Mouse (Mus musculus) forebrain, postnatal 0 days (tissue): ENCODE measurements at regions not wholly inside any gene's neighbourhood (a gene's known extent, or its start where the extent isn't known, plus 50 kb on each side); places are given as distances from the start of the nearest gene placed in this dataset.
A peak's percentile ranks its signal among the peaks of the same experiment; 100 is the strongest.

ENCODE experiments used
- ATAC-seq: fragments of 200-750 bp; cut with Nextera tagmentation; 2 replicates; pipeline ENCODE4 v1.8.0; 2017; ENCODE audit warnings: mild to moderate bottlenecking, moderate library complexity
- DNase-seq: peaks from one replicate; pipeline ENCODE4 v3.0.0-alpha.2; 2015
- H3K27ac ChIP-seq: fragments of 300-500 bp; sonication (generic); 2 replicates; pipeline ENCODE4 v1.5.1; 2014; ENCODE audit warnings: low read depth, mild to moderate bottlenecking, antibody characterized with exemption, low read length, moderate library complexity, mixed read lengths
- H3K27me3 ChIP-seq: fragments of 300-500 bp; sonication (generic); 2 replicates; pipeline ENCODE4 v1.6.1; 2014; ENCODE audit warnings: mild to moderate bottlenecking, low read length, mixed read lengths; ENCODE audit not compliant: insufficient read depth
- H3K36me3 ChIP-seq: fragments of 300-500 bp; sonication (generic); 2 replicates; pipeline ENCODE4 v1.6.1; 2014; ENCODE audit warnings: mild to moderate bottlenecking, moderate library complexity; ENCODE audit not compliant: insufficient read depth
- H3K4me1 ChIP-seq: fragments of 300-500 bp; sonication (generic); 2 replicates; pipeline ENCODE4 v1.6.1; 2014; ENCODE audit warnings: antibody characterized with exemption; ENCODE audit not compliant: insufficient read depth
- H3K4me2 ChIP-seq: fragments of 300-500 bp; sonication (generic); 2 replicates; pipeline ENCODE4 v1.6.1; 2014; ENCODE audit warnings: low read depth, mild to moderate bottlenecking, moderate library complexity
- H3K4me3 ChIP-seq: fragments of 300-500 bp; sonication (generic); 2 replicates; pipeline ENCODE4 v1.5.1; 2014; ENCODE audit warnings: low read depth, low read length, mixed read lengths
- H3K9ac ChIP-seq: fragments of 300-500 bp; sonication (generic); 2 replicates; pipeline ENCODE4 v1.6.1; 2014; ENCODE audit warnings: mild to moderate bottlenecking
- H3K9me3 ChIP-seq: fragments of 300-500 bp; sonication (generic); 2 replicates; pipeline ENCODE4 v1.6.1; 2016; ENCODE audit warnings: low read length
- CTCF ChIP-seq: sonication (generic); IDR thresholded peaks from 2 replicates; pipeline ENCODE4 v1.5.1; 2016; ENCODE audit warnings: antibody characterized with exemption, control low read depth, low read depth
- WGBS: fragments of 180-500 bp; shearing (Covaris S2); extraction: QIAGEN DNeasy Blood & Tissue Kit; methylation state at CpG from one replicate; pipeline ENCODE4 v1.1.7; 2014; 5-methylcytosine and 5-hydroxymethylcytosine counted together

GRCm38 (mm10) chr12:43920396-43920795 lies 289.7 kb downstream of the Dnajb9 start:
- no peak overlapping the region for H3K4me3 ChIP-seq
- no peak for TF ChIP-seq CTCF
- DNase-seq, result no peak
- H3K27me3 ChIP-seq, result no peaks in the 10 kb centered on the region
- H3K27ac ChIP-seq, result no peak overlapping the region
- no peak for ATAC-seq
- H3K4me1 ChIP-seq, result no peaks in the 10 kb centered on the region
- 42% methylated on average over 4 of the region's 4 CpGs for WGBS
- H3K9ac ChIP-seq, result no peak overlapping the region
- H3K9me3 ChIP-seq, result no peaks in the 10 kb centered on the region
- H3K4me2 ChIP-seq, result no peak overlapping the region
- no peaks in the 10 kb centered on the region for H3K36me3 ChIP-seq

- DNase-seq (peak; percentile 37), ATAC-seq (peak; percentile 78)
- H3K27me3 ChIP-seq, result no peaks in the 10 kb centered on the region
- no peaks in the 10 kb centered on the region for H3K9me3 ChIP-seq
- no peak overlapping the region for H3K4me2 ChIP-seq
- 0 out of 2 replicates have a peak overlapping the region, but pooled peaks have one; percentile 35 for H3K27ac ChIP-seq
- no peaks in the 10 kb centered on the region for H3K4me1 ChIP-seq
- H3K4me3 ChIP-seq, result no peak overlapping the region
- WGBS, result 64% methylated on average over 3 of the region's 3 CpGs
- no peaks in the 10 kb centered on the region for H3K36me3 ChIP-seq
- H3K9ac ChIP-seq, result no peak overlapping the region
- no peak for TF ChIP-seq CTCF
Measured at GRCm38 (mm10) chr12:43919114-43919513, 291.0 kb downstream of the Dnajb9 start.

- Histone ChIP-seq H3K36me3 (no peaks in the 10 kb centered on the region), H3K4me2 (no peak overlapping the region), H3K4me1 (no peaks in the 10 kb centered on the region), H3K9ac (no peak overlapping the region), H3K4me3 (no peak overlapping the region), H3K27ac (no peak overlapping the region), H3K9me3 (no peaks in the 10 kb centered on the region), H3K27me3 (no peaks in the 10 kb centered on the region)
- ATAC-seq (no peak), DNase-seq (no peak)
- TF ChIP-seq CTCF, result no peak
Measured at GRCm38 (mm10) chr12:43916779-43917178, 293.3 kb downstream of the Dnajb9 start.

- Histone ChIP-seq H3K27ac (no peak overlapping the region), H3K4me2 (no peak overlapping the region), H3K27me3 (no peaks in the 10 kb centered on the region), H3K4me3 (no peak overlapping the region), H3K9me3 (no peaks in the 10 kb centered on the region), H3K4me1 (no peaks in the 10 kb centered on the region), H3K9ac (no peak overlapping the region), H3K36me3 (no peaks in the 10 kb centered on the region)
- DNase-seq, result no peak
- 79% methylated on average over 3 of the region's 3 CpGs for WGBS
- TF ChIP-seq CTCF, result no peak
- peak; percentile 36; the same call in 1 of the 2 replicates for ATAC-seq
Measured at GRCm38 (mm10) chr12:43899273-43899672, 310.9 kb downstream of the Dnajb9 start.

GRCm38 (mm10) chr12:43885596-43885995 lies 324.5 kb downstream of the Dnajb9 start:
- ATAC-seq (no peak), DNase-seq (peak; percentile 38)
- no peak overlapping the region for H3K4me3 ChIP-seq
- 23% methylated on average over 3 of the region's 3 CpGs for WGBS
- H3K36me3 ChIP-seq, result no peaks in the 10 kb centered on the region
- H3K4me1 ChIP-seq, result 0 out of 2 replicates have a peak, but pooled peaks cover 3% of the 10 kb centered on the region
- H3K27ac ChIP-seq, result no peak overlapping the region
- no peaks in the 10 kb centered on the region for H3K27me3 ChIP-seq
- H3K4me2 ChIP-seq, result no peak overlapping the region
- H3K9ac ChIP-seq, result no peak overlapping the region
- no peak for TF ChIP-seq CTCF
- H3K9me3 ChIP-seq, result no peaks in the 10 kb centered on the region

GRCm38 (mm10) chr12:43860479-43860878 lies 349.6 kb downstream of the Dnajb9 start:
- H3K4me1 ChIP-seq, result no peaks in the 10 kb centered on the region
- no peak for TF ChIP-seq CTCF
- H3K4me3 ChIP-seq, result no peak overlapping the region
- DNase-seq (no peak), ATAC-seq (no peak)
- H3K36me3 ChIP-seq, result no peaks in the 10 kb centered on the region
- no peak overlapping the region for H3K4me2 ChIP-seq
- H3K9ac ChIP-seq, result no peak overlapping the region
- WGBS, result 87% methylated on average over 1 of the region's 1 CpGs
- H3K9me3 ChIP-seq, result no peaks in the 10 kb centered on the region
- no peaks in the 10 kb centered on the region for H3K27me3 ChIP-seq
- no peak overlapping the region for H3K27ac ChIP-seq

GRCm38 (mm10) chr12:43856370-43856769 lies 353.8 kb downstream of the Dnajb9 start:
- Histone ChIP-seq H3K36me3 (no peaks in the 10 kb centered on the region), H3K4me1 (no peaks in the 10 kb centered on the region), H3K4me2 (no peak overlapping the region), H3K9ac (no peak overlapping the region), H3K27me3 (no peaks in the 10 kb centered on the region), H3K27ac (no peak overlapping the region), H3K9me3 (no peaks in the 10 kb centered on the region), H3K4me3 (no peak overlapping the region)
- no peak for DNase-seq
- whole genome bisulfite sequencing, result 83% methylated on average over 4 of the region's 4 CpGs
- no peak for TF ChIP-seq CTCF
- ATAC-seq, result no peak

GRCm38 (mm10) chr12:43852246-43852645 lies 357.9 kb downstream of the Dnajb9 start:
- ATAC-seq, result no peak
- no peaks in the 10 kb centered on the region for H3K9me3 ChIP-seq

More at GRCm38 (mm10) chr12:43852246-43852645, 357.9 kb downstream of the Dnajb9 start:
- Histone ChIP-seq H3K27ac (no peak overlapping the region), H3K4me3 (no peak overlapping the region), H3K36me3 (no peaks in the 10 kb centered on the region), H3K4me1 (no peaks in the 10 kb centered on the region), H3K4me2 (no peak overlapping the region), H3K27me3 (no peaks in the 10 kb centered on the region), H3K9ac (no peak overlapping the region)
- TF ChIP-seq CTCF, result no peak
- DNase-seq, result no peak
